Mouse (Mus musculus) small intestine, adult 10 weeks (tissue): ENCODE data around the gene Ropn1l. TPM values are rescaled to one million over a fixed set of nuclear protein-coding genes. Genes with fewer than 3 reads are reported as not detected.

ENCODE experiments used
- polyA plus RNA-seq: library from polyadenylated mRNA; stranded (reverse); fragments of 350-450 nt; fragmentation: Illumina TruSeq; extraction: RNeasy Lipid Tissue Mini Kit (QIAGEN cat#74804); gene quantifications from one replicate; pipeline ENCODE4 v1.2.3, GENCODE M21; 2014; ENCODE audit warnings: low replicate concordance

Gene Ropn1l
- not detected for polyA plus RNA-seq

DNA sequence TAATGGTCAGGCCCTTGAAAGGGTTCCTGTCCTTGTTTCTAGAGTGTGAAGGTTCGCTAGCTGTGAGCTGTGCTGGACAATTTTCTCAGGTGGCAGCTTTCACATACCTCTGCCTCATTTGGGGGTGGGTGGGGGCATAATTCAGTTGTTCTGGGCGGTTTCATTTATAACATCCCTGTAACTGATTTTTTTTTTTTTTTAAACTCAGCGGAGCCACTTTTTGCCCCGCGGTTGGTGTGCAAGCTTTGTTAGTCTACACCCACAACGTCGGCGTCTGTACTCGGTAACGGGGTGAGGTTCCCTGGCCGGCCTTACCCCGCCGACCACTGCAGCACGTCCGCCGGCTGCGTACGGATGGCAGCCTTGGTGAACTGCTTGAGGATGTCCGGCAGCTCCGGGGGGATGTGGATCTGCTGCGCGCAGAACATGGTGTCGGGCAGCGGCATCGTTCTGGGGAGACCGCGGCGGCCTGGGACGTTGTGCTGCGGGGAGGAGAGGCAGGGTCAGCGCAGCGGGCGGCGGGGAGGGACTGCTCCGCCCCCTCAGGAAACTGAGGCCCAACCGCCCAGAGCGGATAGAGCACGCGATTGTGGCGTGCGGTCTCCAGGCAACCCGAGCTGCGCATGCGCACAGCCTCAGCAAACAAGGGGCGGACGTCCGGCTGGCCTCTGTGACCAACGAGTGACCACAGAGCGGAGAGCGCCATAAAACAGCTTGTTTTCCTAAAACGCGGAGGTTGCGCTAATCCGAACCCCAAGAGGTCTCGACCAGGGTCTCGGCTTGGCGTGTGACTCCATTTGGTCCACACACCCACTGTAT, at the start of gene Ropn1l:
Ropn1l (minus strand) TSS at position 640 of the 819 bp plus-strand sequence.

Other genes starting within 250 kb of the Ropn1l start
- 27.3 TPM for gene Dap, start 229.4 kb downstream of the Ropn1l start, polyA plus RNA-seq
- 0.45 TPM for gene Ankrd33b, start 86.0 kb downstream of the Ropn1l start, polyA plus RNA-seq
- 194 TPM for gene March6, start 77.3 kb upstream of the Ropn1l start, polyA plus RNA-seq
- gene Cmbl, start 111.7 kb upstream of the Ropn1l start, polyA plus RNA-seq = 182 TPM
- gene Cct5, start 148.1 kb upstream of the Ropn1l start, polyA plus RNA-seq = 41.2 TPM
- 3.4 TPM for gene Fam173b, start 148.1 kb upstream of the Ropn1l start, polyA plus RNA-seq